Mouse (Mus musculus) left cerebral cortex, postnatal 14 days (tissue): ENCODE measurements around the gene Car9. TPM values are rescaled to one million over a fixed set of nuclear protein-coding genes. Genes with fewer than 3 reads are reported as not detected.

Source experiments
- DNase-seq, 2 experiments: peaks; one replicate each; pipeline ENCODE4 v3.0.0; 2021 to 2022; ENCODE audit warnings: low spot score in 2 of 2, mixed read lengths in 1 of 2
- intact Hi-C: fragments of 180-260 bp; cut with DNase I; formaldehyde crosslinking; loops from one replicate; pipeline ENCODE4 v1.15.1; 2025
- total RNA-seq, 2 experiments: library from RNA; stranded (reverse); gene quantifications; 2 replicates each; pipeline ENCODE4 v1.2.3; 2021

Car9 gene
- total RNA-seq, 2 experiments from 2014 or later = 0.27 to 0.44 TPM

GRCm38 (mm10) chr4:43559519-43560242 lies 52.9 kb downstream of the Car9 start:
- DNase-seq = no peak
- intact Hi-C loops = loop anchor here (5.0 kb wide), 2 partner anchors 62 to 117 kb away; partner anchors contain the start of genes Arhgef39 and Tesk1

- intact Hi-C loops = loop anchor here (5.0 kb wide), 2 partner anchors 63 to 118 kb away; partner anchors contain the start of genes Arhgef39 and Tesk1
- peak; percentile 40 to 57 for DNase-seq
Observed at GRCm38 (mm10) chr4:43560243-43560611, 53.5 kb downstream of the Car9 start.

- intact Hi-C loops = loop anchor here (5.0 kb wide), 2 partner anchors 64 to 119 kb away; partner anchors contain the start of genes Arhgef39 and Tesk1
- DNase-seq = no peak
Observed at GRCm38 (mm10) chr4:43560976-43561375, 54.2 kb downstream of the Car9 start.

- intact Hi-C loops = loop anchor here (5.0 kb wide), 2 partner anchors 64 to 119 kb away; partner anchors contain the start of genes Arhgef39 and Tesk1
- peak in 1 of 2 experiments; percentile 28 for DNase-seq
Observed at GRCm38 (mm10) chr4:43561436-43561996, 54.8 kb downstream of the Car9 start.

GRCm38 (mm10) chr4:43561997-43562768 lies 55.4 kb downstream of the Car9 start, which contains the start of the genes Creb3 and Tln1:
Creb3 (plus strand) TSS chr4:43562332.
Tln1 (minus strand) TSS chr4:43562691.
- intact Hi-C loops = loop anchor here (5.0 kb wide), 2 partner anchors 65 to 120 kb away; partner anchors contain the start of genes Arhgef39 and Tesk1
- DNase-seq = peak; percentile 95 to 96

GRCm38 (mm10) chr4:43562769-43563600 lies 56.2 kb downstream of the Car9 start:
- intact Hi-C loops = loop anchor here (5.0 kb wide), 2 partner anchors 66 to 121 kb away; partner anchors contain the start of genes Arhgef39 and Tesk1
- DNase-seq = peak in 1 of 2 experiments; percentile 39

Other genes starting within 250 kb of the Car9 start
- under 1 TPM; 0.22 to 0.53 TPM for gene Atp8b5, start 239.8 kb upstream of the Car9 start, total RNA-seq
- 100 to 1,000 TPM; 128 to 142 TPM for gene Rusc2, start 125.0 kb upstream of the Car9 start, total RNA-seq
- under 1 TPM; 0.33 to 0.74 TPM for gene Fam166b, start 77.8 kb upstream of the Car9 start, total RNA-seq
- gene Tesk1, start 65.0 kb upstream of the Car9 start, total RNA-seq = 10 to 100 TPM; 63.7 to 69.4 TPM
- under 1 TPM in 1 of 2 experiments, not detected in 1; 0.36 TPM for gene Cd72, start 52.3 kb upstream of the Car9 start, total RNA-seq
- gene Sit1, start 23.2 kb upstream of the Car9 start, total RNA-seq = not detected
- gene Ccdc107, start 14.1 kb upstream of the Car9 start, total RNA-seq = 10 to 100 TPM; 23.0 to 29.0 TPM
- 1 to 10 TPM; 1.4 to 2.1 TPM for gene Arhgef39, start 7.3 kb upstream of the Car9 start, total RNA-seq
- gene Tpm2, start 16.8 kb downstream of the Car9 start, total RNA-seq = 1 to 10 TPM; 6.0 to 7.6 TPM
- 10 to 100 TPM; 68.9 to 69.2 TPM for gene Creb3, start 55.4 kb downstream of the Car9 start, total RNA-seq
- 10 to 100 TPM; 53.6 to 60.4 TPM for gene Tln1, start 55.7 kb downstream of the Car9 start, total RNA-seq
- gene Rgp1, start 71.7 kb downstream of the Car9 start, total RNA-seq = 10 to 100 TPM; 47.7 to 56.3 TPM
- 10 to 100 TPM; 67.8 to 71.5 TPM for gene Gba2, start 71.9 kb downstream of the Car9 start, total RNA-seq
- not detected for gene Msmp, start 77.5 kb downstream of the Car9 start, total RNA-seq
- gene Npr2, start 125.0 kb downstream of the Car9 start, total RNA-seq = 10 to 100 TPM; 38.5 to 43.3 TPM
- gene Spag8, start 146.6 kb downstream of the Car9 start, total RNA-seq = under 1 TPM; 0.68 to 0.75 TPM
- 10 to 100 TPM; 32.7 to 36.7 TPM for gene Hint2, start 149.5 kb downstream of the Car9 start, total RNA-seq
- gene Tmem8b, start 162.0 kb downstream of the Car9 start, total RNA-seq = 10 to 100 TPM; 66.6 to 75.5 TPM
- 1 to 10 TPM; 1.3 to 1.8 TPM for gene Fam221b, start 162.2 kb downstream of the Car9 start, total RNA-seq
- not detected for gene Olfr70, start 193.8 kb downstream of the Car9 start, total RNA-seq
- gene Olfr71, start 203.3 kb downstream of the Car9 start, total RNA-seq = not detected
- gene Hrct1, start 220.2 kb downstream of the Car9 start, total RNA-seq = under 1 TPM; 0.64 to 0.68 TPM
- under 1 TPM; 0.48 to 0.53 TPM for gene Spaar, start 223.1 kb downstream of the Car9 start, total RNA-seq